Mouse (Mus musculus) forebrain, embryonic 11.5 days (tissue): ENCODE data around the gene Ptger1. TPM values are rescaled to one million over a fixed set of nuclear protein-coding genes. Genes with fewer than 3 reads are reported as not detected.

Experiments used
- ATAC-seq: fragments of 200-750 bp; cut with Nextera tagmentation; replicated peaks from 2 replicates; pipeline ENCODE4 v1.8.0; 2017; ENCODE audit warnings: moderate TSS enrichment; ENCODE audit not compliant: low FRiP score
- DNase-seq: peaks from one replicate; pipeline ENCODE4 v3.0.0-alpha.2; 2017; ENCODE audit warnings: low spot score
- H3K27ac ChIP-seq: fragments of 300-500 bp; sonication (generic); 2 replicates; pipeline ENCODE4 v1.5.1; 2014; ENCODE audit warnings: low read depth, low read length
- H3K27me3 ChIP-seq: fragments of 300-500 bp; sonication (generic); 2 replicates; pipeline ENCODE4 v1.6.1; 2014; ENCODE audit warnings: mild to moderate bottlenecking, low read length, mixed read lengths; ENCODE audit not compliant: control insufficient read depth, insufficient read depth
- H3K36me3 ChIP-seq: fragments of 300-500 bp; sonication (generic); 2 replicates; pipeline ENCODE4 v1.6.1; 2014; ENCODE audit warnings: mild to moderate bottlenecking, low read length, moderate library complexity, mixed read lengths; ENCODE audit not compliant: control insufficient read depth, insufficient read depth
- H3K4me1 ChIP-seq: fragments of 300-500 bp; sonication (generic); replicated peaks from 2 replicates; pipeline ENCODE4 v1.6.1; 2014; ENCODE audit warnings: low read length, mixed read lengths; ENCODE audit not compliant: control insufficient read depth, insufficient read depth
- H3K4me2 ChIP-seq: fragments of 300-500 bp; sonication (generic); 2 replicates; pipeline ENCODE4 v1.6.1; 2014; ENCODE audit warnings: low read depth, mild to moderate bottlenecking, low read length, moderate library complexity, mixed read lengths; ENCODE audit not compliant: severe bottlenecking
- H3K4me3 ChIP-seq: fragments of 300-500 bp; sonication (generic); 2 replicates; pipeline ENCODE4 v1.5.1; 2014; ENCODE audit warnings: low read depth, low read length
- H3K9ac ChIP-seq: fragments of 300-500 bp; sonication (generic); 2 replicates; pipeline ENCODE4 v1.6.1; 2014; ENCODE audit warnings: low read length
- H3K9me3 ChIP-seq: fragments of 300-500 bp; sonication (generic); 2 replicates; pipeline ENCODE4 v1.6.1; 2016; ENCODE audit warnings: low read length, mixed read lengths; ENCODE audit not compliant: control insufficient read depth
- WGBS: fragments of 180-500 bp; shearing (Covaris S2); extraction: QIAGEN DNeasy Blood & Tissue Kit; methylation state at CpG from one replicate; pipeline ENCODE4 v1.1.7; 2014; 5-methylcytosine and 5-hydroxymethylcytosine counted together
- polyA plus RNA-seq: library from polyadenylated mRNA; unstranded; fragments of >200 nt; fragmentation: Nextera tagmentation; extraction: Ambion mirVana; gene quantifications from 2 replicates; pipeline ENCODE4 v1.2.1, GENCODE M21; 2014

Ptger1 gene
- polyA plus RNA-seq, 1 experiment from 2014 or later, result 0.47 TPM

GRCm38 (mm10) chr8:83714676-83715030, 48.2 kb downstream of the Ptger1 start:
- Histone ChIP-seq H3K36me3 (peaks cover 2% of the 10 kb centered on the region; the same call in 1 of the 2 replicates), H3K9ac (no peak overlapping the region), H3K27me3 (no peaks in the 10 kb centered on the region), H3K4me3 (peak overlapping the region; percentile 90), H3K27ac (no peak overlapping the region), H3K4me2 (peak overlapping the region; percentile 38; the same call in 1 of the 2 replicates), H3K4me1 (peaks cover 7% of the 10 kb centered on the region; the same call in 1 of the 2 replicates), H3K9me3 (no peaks in the 10 kb centered on the region)
- 13% methylated on average over 8 of the region's 8 CpGs for WGBS
- ATAC-seq, result peak; percentile 56; the same call in 1 of the 2 replicates
- DNase-seq, result no peak

- Histone ChIP-seq H3K4me1 (peaks cover 7% of the 10 kb centered on the region; the same call in 1 of the 2 replicates), H3K4me3 (peak within 1 kb of the TSS; percentile 90), H3K27me3 (no peaks in the 10 kb centered on the region), H3K9me3 (no peaks in the 10 kb centered on the region), H3K27ac (peak within 1 kb of the TSS; percentile 86), H3K36me3 (peaks cover 2% of the 10 kb centered on the region; the same call in 1 of the 2 replicates), H3K9ac (peak within 1 kb of the TSS; percentile 94), H3K4me2 (peak within 1 kb of the TSS; percentile 84)
- DNase-seq (peak; percentile 93), ATAC-seq (peak; percentile 99)
- under 1% methylated on average over 63 of the region's 63 CpGs for WGBS
Measured at GRCm38 (mm10) chr8:83715031-83715690, 48.7 kb downstream of the Ptger1 start, which contains the start of gene Ddx39. Ddx39 (plus strand) TSS chr8:83715177.

GRCm38 (mm10) chr8:83715771-83716170, 49.3 kb downstream of the Ptger1 start:
- peaks cover 7% of the 10 kb centered on the region; the same call in 1 of the 2 replicates for H3K4me1 ChIP-seq
- peak overlapping the region; percentile 84 for H3K4me2 ChIP-seq
- DNase-seq (no peak), ATAC-seq (no peak)
- peak overlapping the region; percentile 90 for H3K4me3 ChIP-seq
- H3K27ac ChIP-seq, result no peak overlapping the region
- peaks cover 5% of the 10 kb centered on the region; the same call in 1 of the 2 replicates for H3K36me3 ChIP-seq
- WGBS, result 2% methylated on average over 17 of the region's 17 CpGs
- peak overlapping the region; percentile 94 for H3K9ac ChIP-seq
- no peaks in the 10 kb centered on the region for H3K27me3 ChIP-seq
- no peaks in the 10 kb centered on the region for H3K9me3 ChIP-seq

DNA sequence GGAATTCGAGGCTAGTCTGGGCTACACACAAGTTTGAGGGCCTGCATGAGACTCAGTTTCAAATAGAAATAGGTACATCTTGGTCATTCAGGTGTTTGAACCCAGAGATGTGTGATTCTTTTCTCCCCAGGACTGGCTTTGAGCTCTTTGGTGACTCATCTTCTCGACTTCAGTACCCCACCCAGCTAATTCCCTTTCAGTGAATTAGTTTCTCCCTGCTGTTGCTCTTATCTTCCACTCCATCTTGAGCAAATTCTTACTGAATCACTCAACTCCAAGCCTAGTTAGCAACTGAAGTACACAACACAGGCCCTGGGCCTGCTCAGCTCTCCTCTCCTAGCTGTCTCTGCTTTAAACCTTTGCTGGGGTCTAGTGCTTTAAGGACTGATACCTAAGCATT, 50.1 kb downstream of the Ptger1 start:
- Histone ChIP-seq H3K4me3 (peak overlapping the region; percentile 90), H3K4me2 (peak overlapping the region; percentile 84)
- WGBS, result 80% methylated on average over 2 of the region's 2 CpGs

DNA sequence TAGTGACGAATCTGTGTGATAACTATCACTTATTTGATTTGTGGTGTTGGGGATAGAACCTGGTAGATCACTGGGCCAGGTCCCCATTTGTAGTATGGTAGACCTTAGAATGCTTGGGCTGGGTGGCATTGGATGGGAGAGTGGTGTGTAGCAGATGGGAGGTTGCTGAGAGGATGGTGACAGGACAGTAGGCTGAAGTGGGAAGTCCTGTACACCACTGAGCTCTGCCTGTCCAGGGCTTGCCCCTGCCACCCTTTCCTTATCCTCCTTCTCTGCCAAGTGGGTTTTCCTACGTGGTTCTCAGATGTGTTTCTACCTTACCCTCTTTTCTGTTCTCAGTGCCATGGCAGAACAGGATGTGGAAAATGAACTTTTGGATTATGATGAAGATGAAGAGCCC, 52.6 kb downstream of the Ptger1 start:
- H3K4me2 ChIP-seq, result no peak overlapping the region
- no peak overlapping the region for H3K27ac ChIP-seq
- 89% methylated on average over 2 of the region's 2 CpGs for WGBS
- peaks cover 17% of the 10 kb centered on the region; the same call in 1 of the 2 replicates for H3K36me3 ChIP-seq
- no peaks in the 10 kb centered on the region for H3K9me3 ChIP-seq
- no peak overlapping the region for H3K4me3 ChIP-seq
- ATAC-seq, result no peak
- no peaks in the 10 kb centered on the region for H3K27me3 ChIP-seq
- no peak for DNase-seq
- no peak overlapping the region for H3K9ac ChIP-seq
- peaks cover 7% of the 10 kb centered on the region; the same call in 1 of the 2 replicates for H3K4me1 ChIP-seq

More for the DNA sequence above, 50.1 kb downstream of the Ptger1 start:
- H3K27me3 ChIP-seq, result no peaks in the 10 kb centered on the region
- H3K36me3 ChIP-seq, result peaks cover 8% of the 10 kb centered on the region; the same call in 1 of the 2 replicates
- ATAC-seq (no peak), DNase-seq (no peak)
- H3K9me3 ChIP-seq, result no peaks in the 10 kb centered on the region
- H3K9ac ChIP-seq, result no peak overlapping the region
- no peak overlapping the region for H3K27ac ChIP-seq
- peaks cover 7% of the 10 kb centered on the region; the same call in 1 of the 2 replicates for H3K4me1 ChIP-seq

- WGBS, result 91% methylated on average over 2 of the region's 2 CpGs
- peak; percentile 41 for DNase-seq
- Histone ChIP-seq H3K4me2 (no peak overlapping the region), H3K9ac (no peak overlapping the region), H3K9me3 (no peaks in the 10 kb centered on the region), H3K4me1 (peaks cover 7% of the 10 kb centered on the region; the same call in 1 of the 2 replicates), H3K36me3 (peaks cover 19% of the 10 kb centered on the region; the same call in 1 of the 2 replicates), H3K4me3 (no peak overlapping the region), H3K27ac (no peak overlapping the region), H3K27me3 (no peaks in the 10 kb centered on the region)
- ATAC-seq, result no peak
Measured at GRCm38 (mm10) chr8:83719693-83720092, 53.2 kb downstream of the Ptger1 start.

- H3K4me2 ChIP-seq, result no peak overlapping the region
- H3K4me3 ChIP-seq, result no peak overlapping the region
- 97% methylated on average over 25 of the region's 25 CpGs for WGBS
- DNase-seq (peak; percentile 49), ATAC-seq (no peak)
- peaks cover 3% of the 10 kb centered on the region; the same call in 1 of the 2 replicates for H3K4me1 ChIP-seq
- no peak overlapping the region for H3K9ac ChIP-seq
- no peaks in the 10 kb centered on the region for H3K27me3 ChIP-seq
- peaks cover 23% of the 10 kb centered on the region for H3K36me3 ChIP-seq
- H3K9me3 ChIP-seq, result no peaks in the 10 kb centered on the region
- no peak overlapping the region for H3K27ac ChIP-seq
Measured at GRCm38 (mm10) chr8:83721405-83722025, 55.0 kb downstream of the Ptger1 start.
